Mouse (Mus musculus) monocyte, adult 2 months (primary cell): ENCODE measurements around the gene Golt1b.
"Not testable (repeated sequence)": the region's sequence is repeated elsewhere in the genome, so short reads cannot be mapped to it uniquely, and the experiment has no call there.

Source experiments
- DNase-seq, 2 experiments: peaks; one replicate each; pipeline ENCODE4 v3.0.0; 2022; ENCODE audit warnings: low spot score in 2 of 2, low read depth in 1 of 2

The Golt1b gene

GRCm38 (mm10) chr6:142387011-142387754 is at the start of gene Golt1b, which contains the start of gene Recql:
Golt1b (plus strand) TSS chr6:142387221.
Recql (minus strand) TSS chr6:142387087.
- DNase-seq = peak; percentile 95 to 97

- no peak for DNase-seq
These were observed 48.1 kb upstream of the Golt1b start for GRCm38 (mm10) chr6:142338961-142339360.

- DNase-seq = no peak
These were observed 47.4 kb upstream of the Golt1b start for GRCm38 (mm10) chr6:142339576-142339975.

GRCm38 (mm10) chr6:142343561-142343960 is 43.5 kb upstream of the Golt1b start:
- no peak for DNase-seq

GRCm38 (mm10) chr6:142345440-142346038 is 41.5 kb upstream of the Golt1b start, which contains the start of gene Pyroxd1:
Pyroxd1 (plus strand) TSS chr6:142345654.
- peak; percentile 55 to 63 for DNase-seq

GRCm38 (mm10) chr6:142346181-142347110 is 40.6 kb upstream of the Golt1b start:
- no peak for DNase-seq

- DNase-seq = no peak
These were observed 39.3 kb upstream of the Golt1b start for GRCm38 (mm10) chr6:142347431-142348385.

- not testable (repeated sequence) for DNase-seq
These were observed 34.9 kb upstream of the Golt1b start for GRCm38 (mm10) chr6:142352099-142352498.

GRCm38 (mm10) chr6:142357106-142357505 is 29.9 kb upstream of the Golt1b start:
- DNase-seq = no peak

- no peak for DNase-seq
These were observed 25.0 kb upstream of the Golt1b start for GRCm38 (mm10) chr6:142362036-142362435.

- DNase-seq = no peak
These were observed 23.9 kb upstream of the Golt1b start for GRCm38 (mm10) chr6:142363019-142363576.

- DNase-seq = no peak
These were observed 21.1 kb upstream of the Golt1b start for GRCm38 (mm10) chr6:142365742-142366472.

GRCm38 (mm10) chr6:142366473-142367018 is 20.5 kb upstream of the Golt1b start:
- DNase-seq = no peak

- no peak for DNase-seq
These were observed 19.5 kb upstream of the Golt1b start for GRCm38 (mm10) chr6:142367565-142367964.

- DNase-seq = no peak
These were observed 17.5 kb upstream of the Golt1b start for GRCm38 (mm10) chr6:142369568-142369967.

- no peak for DNase-seq
These were observed 9.9 kb upstream of the Golt1b start for GRCm38 (mm10) chr6:142377081-142377480.

GRCm38 (mm10) chr6:142378576-142379330 is 8.3 kb upstream of the Golt1b start:
- no peak for DNase-seq

GRCm38 (mm10) chr6:142379961-142380360 is 7.1 kb upstream of the Golt1b start:
- no peak for DNase-seq
